Mouse (Mus musculus) heart, embryonic 12.5 days (tissue): Measurements from ENCODE around the gene BC049730. TPM values are rescaled to one million over a fixed set of nuclear protein-coding genes. Genes with fewer than 3 reads are reported as not detected.
"Not testable (repeated sequence)": the region's sequence is repeated elsewhere in the genome, so short reads cannot be mapped to it uniquely, and the experiment has no call there.

Experiments used
- ATAC-seq: fragments of 200-750 bp; cut with Nextera tagmentation; 2 replicates; pipeline ENCODE4 v1.8.0; 2017; ENCODE audit warnings: moderate TSS enrichment, moderate library complexity; ENCODE audit not compliant: insufficient number of reproducible peaks, low FRiP score
- H3K27ac ChIP-seq: fragments of 300-500 bp; sonication (generic); 2 replicates; pipeline ENCODE4 v1.5.1; 2016; ENCODE audit warnings: mild to moderate bottlenecking, moderate library complexity; ENCODE audit not compliant: poor library complexity, severe bottlenecking
- H3K27me3 ChIP-seq: fragments of 300-500 bp; sonication (generic); replicated peaks from 2 replicates; pipeline ENCODE4 v1.6.1; 2016; ENCODE audit warnings: mild to moderate bottlenecking, moderate library complexity
- H3K36me3 ChIP-seq: fragments of 300-500 bp; sonication (generic); 2 replicates; pipeline ENCODE4 v1.6.1; 2016; ENCODE audit warnings: mild to moderate bottlenecking, moderate library complexity
- H3K4me1 ChIP-seq: fragments of 300-500 bp; sonication (generic); replicated peaks from 2 replicates; pipeline ENCODE4 v1.6.1; 2016; ENCODE audit warnings: mild to moderate bottlenecking
- H3K4me2 ChIP-seq: fragments of 300-500 bp; sonication (generic); 2 replicates; pipeline ENCODE4 v1.6.1; 2016; ENCODE audit warnings: mild to moderate bottlenecking, moderate library complexity
- H3K4me3 ChIP-seq: fragments of 300-500 bp; sonication (generic); 2 replicates; pipeline ENCODE4 v1.5.1; 2016; ENCODE audit warnings: mild to moderate bottlenecking
- H3K9ac ChIP-seq: fragments of 300-500 bp; sonication (generic); 2 replicates; pipeline ENCODE4 v1.6.1; 2016; ENCODE audit warnings: mild to moderate bottlenecking, moderate library complexity
- H3K9me3 ChIP-seq: fragments of 300-500 bp; sonication (generic); replicated peaks from 2 replicates; pipeline ENCODE4 v1.6.1; 2016; ENCODE audit warnings: mild to moderate bottlenecking, moderate library complexity
- WGBS: fragments of 180-500 bp; shearing (Covaris S2); methylation state at CpG from one replicate; pipeline ENCODE4 v1.1.7; 2016; 5-methylcytosine and 5-hydroxymethylcytosine counted together
- polyA plus RNA-seq: library from polyadenylated mRNA; unstranded; fragments of >200 nt; fragmentation: Nextera tagmentation; extraction: Ambion mirVana; gene quantifications from 2 replicates; pipeline ENCODE4 v1.2.1, GENCODE M21; 2016

The BC049730 gene
- not detected in 2 replicates for polyA plus RNA-seq

DNA sequence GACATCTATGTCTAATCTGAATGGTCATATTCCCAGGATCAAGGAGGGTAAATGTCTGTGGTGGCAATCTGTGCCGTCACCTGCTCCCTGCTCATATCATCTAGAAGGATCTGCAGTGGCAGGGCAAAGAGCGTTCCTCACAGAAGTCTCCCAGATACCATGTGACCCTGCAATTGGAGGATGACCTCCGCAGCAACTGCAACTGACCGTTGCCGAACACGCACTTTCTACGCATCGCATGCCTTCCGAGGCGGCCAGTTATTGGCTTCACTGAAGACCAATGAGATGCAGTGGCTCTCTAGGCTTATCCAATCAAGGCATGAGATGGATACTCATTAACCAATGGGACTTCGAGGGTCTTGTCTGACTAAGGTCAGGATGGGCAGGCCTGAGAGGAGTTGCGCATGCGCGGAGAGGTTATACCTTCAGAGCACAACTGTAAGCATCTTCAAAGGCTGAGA lies at the start of gene BC049730:
BC049730 (plus strand) TSS at position 411 of the 461 bp plus-strand sequence.
- Histone ChIP-seq H3K4me2 (no peak within 1 kb of the TSS), H3K36me3 (no peaks in the 10 kb centered on the region), H3K4me1 (no peaks in the 10 kb centered on the region), H3K9me3 (no peaks in the 10 kb centered on the region), H3K9ac (no peak within 1 kb of the TSS), H3K4me3 (no peak within 1 kb of the TSS), H3K27ac (no peak within 1 kb of the TSS), H3K27me3 (0 out of 2 replicates have a peak, but pooled peaks cover 2% of the 10 kb centered on the region)
- 86% methylated on average over 14 of the region's 14 CpGs for WGBS
- no peak for ATAC-seq

DNA sequence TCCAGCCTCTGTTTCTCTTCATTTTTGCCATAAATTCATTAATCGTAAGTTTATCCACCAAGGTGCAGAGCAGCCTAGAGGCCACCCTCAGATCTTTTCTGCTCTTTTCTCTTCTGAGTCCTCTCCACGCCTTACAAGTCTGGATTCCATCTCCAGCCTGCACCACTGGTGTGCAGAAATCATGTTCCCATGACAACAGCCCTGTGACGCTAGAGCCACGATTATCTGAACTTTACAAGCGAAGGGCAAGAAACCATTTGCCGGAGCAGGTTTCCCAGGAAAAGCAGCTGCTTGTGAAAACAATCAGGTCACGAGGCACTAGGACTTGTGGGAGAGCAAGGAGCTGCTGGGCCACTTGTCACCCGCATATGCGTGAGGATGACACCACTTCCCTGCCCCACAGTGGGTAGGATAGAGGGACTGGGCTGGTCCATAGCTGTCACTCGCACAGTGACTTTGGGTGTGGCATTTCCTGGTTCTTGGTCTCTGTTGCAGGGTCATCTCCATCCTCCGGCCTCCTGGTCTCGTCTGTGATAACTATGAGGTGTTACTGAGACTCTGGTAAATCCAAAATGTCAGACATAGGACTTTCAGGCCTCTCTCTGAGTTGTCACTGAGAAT lies 49.2 kb upstream of the BC049730 start:
- Histone ChIP-seq H3K4me3 (no peak overlapping the region), H3K9me3 (no peaks in the 10 kb centered on the region), H3K4me1 (no peaks in the 10 kb centered on the region), H3K9ac (no peak overlapping the region), H3K27ac (no peak overlapping the region), H3K4me2 (no peak overlapping the region), H3K27me3 (no peaks in the 10 kb centered on the region), H3K36me3 (no peaks in the 10 kb centered on the region)
- no peak for ATAC-seq
- WGBS, result 50% methylated on average over 12 of the region's 12 CpGs

DNA sequence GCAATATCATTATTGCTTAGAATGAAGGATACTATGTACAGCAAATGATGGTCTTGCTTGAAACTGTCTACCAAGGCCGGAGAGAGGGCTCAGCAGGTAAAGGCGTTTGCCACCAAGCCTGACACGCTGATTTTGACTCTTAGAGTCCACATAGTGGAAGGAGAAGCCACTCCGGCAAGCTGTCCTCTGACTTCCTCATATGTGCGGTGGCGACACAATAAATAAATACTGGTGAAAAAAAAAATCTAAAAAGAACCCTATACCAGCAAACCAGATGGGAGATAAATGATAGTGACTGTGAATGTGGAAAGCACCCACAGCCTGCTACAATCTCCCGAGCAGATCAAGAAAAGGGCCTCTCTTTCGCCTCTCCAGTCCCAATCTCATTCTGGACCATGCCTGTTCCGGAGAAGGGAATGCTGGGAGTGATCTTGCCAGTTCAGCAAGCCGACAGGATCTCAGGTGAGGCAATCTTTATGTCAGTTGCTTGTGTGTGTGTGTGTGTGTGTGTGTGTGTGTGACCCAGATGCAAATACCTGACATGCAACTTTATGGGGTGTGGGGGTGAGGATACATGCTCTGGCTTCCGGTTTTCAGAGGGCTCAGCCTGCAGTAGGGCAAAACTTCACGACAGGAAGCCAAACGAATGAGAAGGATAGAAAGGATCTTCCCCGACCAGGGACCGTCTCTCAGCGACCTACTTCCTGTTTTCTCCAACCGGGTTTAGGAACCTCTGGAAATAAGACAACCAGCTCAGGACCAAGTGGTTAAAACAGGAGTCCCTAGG lies 47.7 kb upstream of the BC049730 start:
- Histone ChIP-seq H3K4me1 (no peaks in the 10 kb centered on the region), H3K27me3 (no peaks in the 10 kb centered on the region), H3K9ac (no peak overlapping the region), H3K4me2 (no peak overlapping the region), H3K27ac (no peak overlapping the region), H3K9me3 (no peaks in the 10 kb centered on the region), H3K36me3 (no peaks in the 10 kb centered on the region), H3K4me3 (no peak overlapping the region)
- no peak for ATAC-seq
- WGBS, result 59% methylated on average over 17 of the region's 17 CpGs

DNA sequence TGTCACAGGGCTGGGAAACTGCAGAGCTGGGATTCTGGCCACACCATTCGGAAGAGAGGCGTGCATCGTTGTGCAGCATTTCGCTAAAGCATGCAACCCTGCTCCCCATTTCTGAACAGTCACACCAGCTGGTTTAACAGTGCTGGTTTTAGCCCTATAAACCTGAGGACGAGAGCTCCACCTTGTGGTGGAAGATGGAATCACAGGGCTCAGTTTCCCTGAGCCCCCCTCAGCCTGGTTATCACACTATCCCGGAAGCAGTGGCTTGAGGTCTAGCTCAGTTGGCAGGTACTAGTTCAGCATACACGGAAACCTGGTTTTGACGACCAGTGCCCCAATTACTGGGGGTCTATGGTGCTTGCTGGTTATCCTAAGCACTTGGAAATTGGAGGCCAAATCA lies 46.5 kb upstream of the BC049730 start:
- Histone ChIP-seq H3K9ac (no peak overlapping the region), H3K4me3 (no peak overlapping the region), H3K4me1 (no peaks in the 10 kb centered on the region), H3K9me3 (no peaks in the 10 kb centered on the region), H3K36me3 (no peaks in the 10 kb centered on the region), H3K27ac (no peak overlapping the region), H3K4me2 (no peak overlapping the region), H3K27me3 (no peaks in the 10 kb centered on the region)
- WGBS, result 17% methylated on average over 8 of the region's 8 CpGs
- ATAC-seq, result no peak

DNA sequence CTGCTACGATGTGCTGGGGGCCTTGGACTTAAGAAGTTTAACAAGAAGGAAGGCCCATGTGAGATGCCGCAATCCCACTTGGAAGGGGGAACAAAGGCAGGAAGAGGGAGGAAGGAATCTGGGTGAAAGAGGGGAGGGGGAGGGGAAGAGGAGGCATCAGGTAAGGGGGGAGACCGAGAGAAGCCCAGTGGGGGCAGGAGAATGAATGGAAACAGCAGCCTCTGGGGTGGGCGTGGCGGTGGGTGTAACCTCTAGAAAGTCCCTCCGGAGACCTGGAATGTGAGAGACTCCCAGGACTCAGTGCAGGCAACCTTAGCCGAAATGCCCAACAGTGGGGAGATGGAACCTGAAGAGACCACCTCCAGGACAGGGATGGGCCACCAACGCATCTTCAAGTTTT lies 44.7 kb upstream of the BC049730 start:
- Histone ChIP-seq H3K27ac (no peak overlapping the region), H3K4me2 (no peak overlapping the region), H3K27me3 (0 out of 2 replicates have a peak, but pooled peaks cover under 1% of the 10 kb centered on the region), H3K9ac (no peak overlapping the region), H3K4me1 (no peaks in the 10 kb centered on the region), H3K9me3 (no peaks in the 10 kb centered on the region), H3K4me3 (no peak overlapping the region), H3K36me3 (no peaks in the 10 kb centered on the region)
- WGBS, result 33% methylated on average over 8 of the region's 8 CpGs
- ATAC-seq, result no peak

DNA sequence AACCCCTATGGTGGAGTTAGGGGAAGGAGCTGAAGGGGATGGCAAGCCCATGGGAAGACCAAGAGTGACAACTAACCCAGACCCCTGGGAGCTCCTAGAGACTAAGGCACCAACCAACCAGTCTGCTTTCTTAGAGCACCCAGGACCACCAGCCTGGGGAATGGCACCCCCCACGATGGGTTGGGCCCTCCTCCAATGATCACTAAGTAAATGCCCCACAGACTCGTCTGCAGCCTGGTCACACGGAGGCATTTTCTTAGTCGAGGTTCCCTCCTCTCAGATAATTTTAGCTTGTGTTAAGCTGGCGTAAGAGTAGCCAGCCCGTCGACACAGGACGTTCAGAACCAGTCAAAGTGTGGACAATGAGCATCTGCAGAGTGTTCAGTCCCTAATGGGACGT lies 44.1 kb upstream of the BC049730 start:
- Histone ChIP-seq H3K9ac (no peak overlapping the region), H3K27me3 (0 out of 2 replicates have a peak, but pooled peaks cover 5% of the 10 kb centered on the region), H3K9me3 (no peaks in the 10 kb centered on the region), H3K27ac (no peak overlapping the region), H3K4me1 (no peaks in the 10 kb centered on the region), H3K4me3 (no peak overlapping the region), H3K4me2 (no peak overlapping the region), H3K36me3 (no peaks in the 10 kb centered on the region)
- 54% methylated on average over 9 of the region's 9 CpGs for WGBS
- no peak for ATAC-seq

DNA sequence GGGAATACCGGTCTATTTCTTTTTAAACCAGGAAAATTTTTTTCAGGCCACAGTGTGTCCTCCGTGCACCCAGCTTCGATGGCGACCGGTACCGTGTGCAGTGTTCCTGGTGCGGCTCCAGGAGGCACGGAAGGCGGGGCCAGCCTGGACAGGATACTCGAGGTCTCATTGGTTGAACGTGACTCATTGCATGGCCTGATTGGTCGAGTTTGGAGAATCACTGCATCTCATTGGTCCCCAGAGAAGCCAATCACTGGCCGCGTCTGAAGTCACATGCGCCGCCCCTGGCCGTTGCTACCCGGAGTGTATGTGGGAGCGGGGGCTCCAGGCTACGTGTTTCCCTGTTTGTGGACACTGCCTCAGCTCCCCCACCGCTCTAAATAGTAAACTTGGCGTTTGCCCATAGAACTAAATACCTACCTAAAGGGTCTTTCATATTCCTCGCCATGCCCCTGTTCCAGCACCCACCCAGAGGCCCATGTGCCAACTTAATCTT lies 37.0 kb upstream of the BC049730 start:
- Histone ChIP-seq H3K4me1 (no peaks in the 10 kb centered on the region), H3K9me3 (no peaks in the 10 kb centered on the region), H3K27me3 (0 out of 2 replicates have a peak, but pooled peaks cover 5% of the 10 kb centered on the region), H3K4me2 (no peak overlapping the region), H3K4me3 (no peak overlapping the region), H3K27ac (no peak overlapping the region), H3K9ac (no peak overlapping the region), H3K36me3 (no peaks in the 10 kb centered on the region)
- ATAC-seq, result no peak
- WGBS, result 86% methylated on average over 23 of the region's 23 CpGs

DNA sequence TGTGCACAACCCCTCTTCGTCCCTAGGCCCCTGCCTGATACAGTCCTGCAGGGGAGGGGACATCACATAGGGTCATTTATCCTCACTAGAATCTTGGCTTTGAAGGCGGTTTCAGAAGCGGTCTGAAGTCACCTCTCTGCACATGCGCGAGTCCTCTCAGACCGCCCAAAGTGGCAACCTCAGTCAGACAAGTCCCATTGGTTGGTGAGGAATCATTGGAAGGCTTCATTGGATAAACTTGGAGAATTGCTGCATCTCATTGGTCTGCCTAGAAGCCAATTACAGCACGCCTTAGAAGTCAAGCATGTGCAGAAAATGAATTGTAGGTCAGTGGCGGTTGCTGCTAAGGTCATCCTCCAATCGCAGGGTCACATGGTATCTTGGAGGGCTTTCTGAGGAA lies 32.5 kb upstream of the BC049730 start, which contains the start of gene Tex101:
Tex101 (minus strand) TSS at position 101 of the 400 bp plus-strand sequence.
- Histone ChIP-seq H3K36me3 (no peaks in the 10 kb centered on the region), H3K27me3 (peaks cover 7% of the 10 kb centered on the region; the same call in 1 of the 2 replicates), H3K4me3 (no peak within 1 kb of the TSS), H3K9ac (no peak within 1 kb of the TSS), H3K9me3 (no peaks in the 10 kb centered on the region), H3K4me1 (no peaks in the 10 kb centered on the region), H3K4me2 (no peak within 1 kb of the TSS), H3K27ac (no peak within 1 kb of the TSS)
- 84% methylated on average over 9 of the region's 9 CpGs for WGBS
- no peak for ATAC-seq

DNA sequence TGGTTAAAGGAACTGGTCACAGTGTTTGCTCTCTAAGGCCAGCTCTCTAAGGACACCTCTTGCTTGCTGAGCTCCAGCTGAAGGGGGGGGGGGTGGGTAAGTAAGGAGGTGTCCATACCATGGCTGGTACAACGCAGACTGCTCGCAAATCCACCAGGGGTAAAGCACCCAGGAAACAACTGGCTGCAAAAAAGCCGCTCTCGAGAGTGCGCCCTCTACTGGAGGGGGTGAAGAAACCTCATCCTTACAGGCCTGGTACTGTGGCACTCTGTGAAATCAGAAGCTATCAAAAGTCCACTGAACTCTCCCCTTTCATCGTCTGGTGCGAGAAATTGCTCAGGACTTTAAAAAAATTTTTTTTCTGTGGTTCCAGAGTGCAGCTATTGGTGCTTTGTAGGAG lies 24.9 kb upstream of the BC049730 start:
- H3K4me1 ChIP-seq, H3K4me3 ChIP-seq, H3K27me3 ChIP-seq, H3K27ac ChIP-seq, H3K4me2 ChIP-seq, H3K9ac ChIP-seq, H3K36me3 ChIP-seq, H3K9me3 ChIP-seq, ATAC-seq: not testable (repeated sequence)
- WGBS, result 67% methylated on average over 7 of the region's 7 CpGs

DNA sequence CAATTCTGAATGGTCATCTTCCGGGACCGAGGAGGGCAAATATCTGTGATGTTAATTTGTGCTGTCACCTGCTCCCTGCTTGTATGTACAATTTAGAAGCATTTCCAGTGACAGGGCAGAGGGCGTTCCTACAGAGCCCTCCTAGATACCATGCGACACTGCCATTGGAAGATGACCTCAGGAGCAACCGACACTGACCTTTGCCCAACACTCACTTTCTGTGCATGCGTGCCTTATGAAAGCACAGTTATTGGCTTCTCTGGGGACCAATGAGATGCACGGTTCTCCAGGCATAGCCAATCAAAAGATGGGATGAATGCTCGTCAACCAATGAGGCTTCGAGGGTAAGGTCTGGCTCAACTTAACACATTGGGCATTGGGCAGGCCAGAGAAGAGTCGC lies 21.5 kb upstream of the BC049730 start:
- ATAC-seq, H3K27ac ChIP-seq, H3K9ac ChIP-seq, H3K4me3 ChIP-seq, H3K9me3 ChIP-seq, H3K36me3 ChIP-seq, H3K4me1 ChIP-seq, H3K27me3 ChIP-seq, H3K4me2 ChIP-seq: not testable (repeated sequence)
- 89% methylated on average over 10 of the region's 10 CpGs for WGBS

DNA sequence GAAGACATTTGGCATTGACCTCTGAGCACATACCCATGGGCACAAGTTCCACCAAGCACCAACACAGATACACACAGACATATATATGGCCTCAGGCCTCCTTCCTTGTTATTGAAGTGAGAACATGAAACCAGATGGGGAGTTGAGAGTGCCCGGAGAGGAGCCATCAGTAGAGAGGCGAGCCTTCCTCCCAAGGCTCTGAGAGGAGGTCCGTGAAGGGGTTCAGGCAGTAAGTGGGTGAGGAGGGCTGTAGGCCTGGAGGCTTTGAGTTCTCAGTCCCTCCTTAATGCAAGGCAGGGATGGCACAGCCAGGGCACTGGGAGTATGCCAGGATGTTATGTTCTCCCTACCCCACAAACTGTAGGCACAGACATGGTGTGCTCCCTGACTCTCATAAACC lies 16.3 kb upstream of the BC049730 start:
- not testable (repeated sequence) for ATAC-seq, H3K9ac ChIP-seq, H3K36me3 ChIP-seq, H3K27me3 ChIP-seq, H3K27ac ChIP-seq, H3K4me2 ChIP-seq, H3K4me1 ChIP-seq, H3K9me3 ChIP-seq, H3K4me3 ChIP-seq
- 77% methylated on average over 3 of the region's 3 CpGs for WGBS
